Mouse (Mus musculus): Measurements from ENCODE around the gene Get4.

Get4 gene

GRCm38 (mm10) chr5:139252081-139252909 is at the start of gene Get4:
Get4 (plus strand) TSS chr5:139252324.
- peak; percentile 97 to 98 for DNase-seq

DNA sequence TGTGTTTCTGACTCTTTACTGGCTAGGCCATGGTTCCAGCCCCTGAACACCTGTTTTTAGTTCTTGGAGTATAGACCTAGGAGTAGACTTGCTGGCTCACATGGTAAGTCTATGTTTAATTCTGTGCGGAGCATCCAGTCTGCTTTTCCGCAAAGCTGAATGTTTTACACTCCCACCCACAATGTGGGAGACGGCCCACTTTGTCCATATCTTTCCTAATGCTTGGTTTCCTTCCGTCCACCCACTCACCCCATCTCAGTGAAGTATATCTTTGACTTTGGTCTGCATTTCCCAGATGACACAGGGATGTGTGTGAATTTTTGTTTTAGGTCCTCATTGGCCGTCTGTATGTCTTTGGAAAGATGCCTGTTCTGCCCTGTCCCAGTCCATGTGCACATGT is 48.8 kb upstream of the Get4 start:
- no peak for DNase-seq

GRCm38 (mm10) chr5:139206081-139206480 is 46.0 kb upstream of the Get4 start:
- DNase-seq, result no peak

GRCm38 (mm10) chr5:139206525-139206924 is 45.6 kb upstream of the Get4 start:
- no peak for DNase-seq

- DNase-seq, result no peak
Measured at GRCm38 (mm10) chr5:139208183-139208582, 43.9 kb upstream of the Get4 start.

DNA sequence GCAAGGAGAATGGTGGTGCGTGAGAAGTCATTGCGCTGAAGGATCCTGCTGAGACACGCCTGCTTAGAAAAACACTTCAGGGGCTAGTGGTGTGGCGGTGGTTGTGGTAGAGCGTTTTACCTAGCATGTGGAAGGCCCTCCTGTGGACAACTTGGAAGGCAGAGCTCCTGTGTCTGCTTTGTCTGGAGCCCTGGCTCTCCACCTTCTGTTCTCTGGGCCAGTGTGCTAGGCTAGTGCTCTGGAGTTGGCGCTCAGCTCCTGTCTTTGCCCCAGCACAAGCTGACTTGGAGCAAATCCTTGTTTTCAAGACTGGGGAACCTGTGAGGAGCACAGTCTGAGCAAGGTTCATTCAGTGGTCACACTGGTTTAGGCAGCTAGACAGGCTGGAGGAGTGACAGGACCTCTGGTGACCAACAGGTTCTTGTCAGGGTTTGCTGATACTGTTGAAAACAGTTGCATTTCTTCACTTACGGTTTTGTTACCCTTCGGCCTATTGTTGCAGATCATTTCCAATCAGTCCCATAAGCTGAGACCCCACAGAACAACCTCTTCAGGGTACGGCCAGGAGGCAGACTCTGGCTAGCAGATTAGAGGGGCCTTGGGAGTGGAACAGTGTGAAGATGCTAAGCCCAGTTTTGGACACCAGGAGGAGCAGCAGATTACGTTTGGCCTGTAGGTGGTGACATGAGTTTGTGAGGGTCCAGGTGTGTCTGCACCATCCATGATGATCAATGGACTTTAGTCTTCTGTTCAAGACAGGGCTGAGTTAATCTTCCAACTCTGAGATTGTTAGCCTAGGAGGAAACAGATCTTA is 43.0 kb upstream of the Get4 start:
- DNase-seq, result peak; percentile 53 to 55

DNA sequence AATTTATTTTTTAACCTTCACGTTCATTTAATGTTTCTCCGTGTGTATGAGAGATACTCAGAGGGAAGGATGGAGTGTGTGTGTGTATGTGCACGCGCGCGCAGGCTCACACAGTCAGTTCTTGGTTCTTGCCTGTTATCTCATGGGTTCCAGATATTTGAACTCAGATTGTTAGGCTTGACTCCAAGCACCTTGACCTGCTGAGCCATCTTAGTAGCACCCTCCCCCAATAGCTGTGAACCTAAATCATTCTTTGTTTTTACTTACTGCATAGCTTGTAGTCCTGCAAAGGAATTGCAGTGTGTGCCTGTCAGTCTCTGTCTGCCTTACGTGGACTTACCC is 42.5 kb upstream of the Get4 start:
- DNase-seq, result no peak

- DNase-seq, result no peak
Measured at GRCm38 (mm10) chr5:139211737-139212385, 40.3 kb upstream of the Get4 start.

DNA sequence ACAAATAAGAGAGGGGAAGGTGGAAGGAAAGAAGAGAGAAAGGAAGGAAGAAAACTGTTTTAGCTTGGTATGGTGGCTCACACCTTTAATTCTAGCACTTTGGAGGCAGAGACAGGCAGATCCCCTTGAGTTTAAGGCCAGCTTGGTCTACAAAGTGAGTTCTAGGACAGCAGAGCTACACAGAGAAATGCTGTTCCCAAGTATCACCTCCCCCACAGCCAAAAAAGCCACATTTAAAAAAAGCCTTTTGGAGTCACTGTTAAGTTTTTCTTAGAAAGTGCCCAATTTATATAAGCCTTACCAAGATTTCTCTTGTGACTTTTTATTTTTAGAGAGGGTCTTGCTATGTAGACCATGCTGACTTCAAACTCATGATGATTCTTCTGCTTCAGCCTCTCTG is 37.8 kb upstream of the Get4 start:
- no peak for DNase-seq

DNA sequence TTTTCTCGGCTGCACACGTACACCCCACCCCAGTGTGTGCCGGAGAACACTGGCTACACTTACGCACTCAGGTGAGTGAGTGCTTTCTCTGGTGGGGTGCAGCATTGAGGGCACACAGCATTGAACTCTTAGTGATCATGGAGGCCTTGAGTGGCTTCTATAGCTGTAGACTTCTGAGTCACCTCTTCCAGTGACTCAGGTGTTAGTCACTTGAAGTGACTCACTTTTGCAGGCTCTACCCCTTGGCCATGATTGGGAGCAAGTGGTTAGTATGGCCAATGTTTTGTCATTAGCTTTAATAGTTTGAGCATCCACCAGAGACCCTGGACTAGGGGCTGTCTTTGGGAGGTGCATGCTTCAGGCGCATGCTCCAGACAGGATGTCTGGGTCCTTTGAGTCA is 36.9 kb upstream of the Get4 start:
- DNase-seq, result no peak

- DNase-seq, result no peak
Measured at GRCm38 (mm10) chr5:139216121-139216520, 36.0 kb upstream of the Get4 start.

- DNase-seq, result no peak
Measured at GRCm38 (mm10) chr5:139216774-139217173, 35.4 kb upstream of the Get4 start.

- no peak for DNase-seq
Measured at GRCm38 (mm10) chr5:139220006-139220515, 32.1 kb upstream of the Get4 start.

- DNase-seq, result no peak
Measured at GRCm38 (mm10) chr5:139220610-139221009, 31.5 kb upstream of the Get4 start.

DNA sequence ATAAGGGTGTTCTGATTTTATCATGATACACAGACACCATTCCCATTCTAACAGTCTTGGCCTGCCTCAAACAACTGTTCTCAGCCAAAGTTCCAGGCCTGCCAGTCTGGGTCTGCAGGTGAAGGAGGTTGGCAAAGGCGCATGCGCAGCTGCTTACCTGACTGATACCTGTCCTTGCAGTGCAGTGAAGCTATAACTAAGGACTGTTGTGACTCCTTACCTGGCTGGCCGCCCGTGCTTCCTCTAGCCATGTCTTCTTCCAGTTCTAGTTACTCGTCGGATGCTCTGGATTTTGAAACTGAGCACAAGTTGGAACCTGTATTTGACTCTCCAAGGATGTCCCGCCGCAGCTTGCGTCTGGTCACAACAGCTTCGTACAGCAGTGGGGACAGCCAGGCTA is 28.8 kb upstream of the Get4 start:
- no peak for DNase-seq

GRCm38 (mm10) chr5:139227236-139227635 is 24.9 kb upstream of the Get4 start:
- DNase-seq, result no peak

- no peak for DNase-seq
Measured at GRCm38 (mm10) chr5:139227645-139228044, 24.5 kb upstream of the Get4 start.

- DNase-seq, result no peak
Measured at GRCm38 (mm10) chr5:139228318-139228717, 23.8 kb upstream of the Get4 start.

DNA sequence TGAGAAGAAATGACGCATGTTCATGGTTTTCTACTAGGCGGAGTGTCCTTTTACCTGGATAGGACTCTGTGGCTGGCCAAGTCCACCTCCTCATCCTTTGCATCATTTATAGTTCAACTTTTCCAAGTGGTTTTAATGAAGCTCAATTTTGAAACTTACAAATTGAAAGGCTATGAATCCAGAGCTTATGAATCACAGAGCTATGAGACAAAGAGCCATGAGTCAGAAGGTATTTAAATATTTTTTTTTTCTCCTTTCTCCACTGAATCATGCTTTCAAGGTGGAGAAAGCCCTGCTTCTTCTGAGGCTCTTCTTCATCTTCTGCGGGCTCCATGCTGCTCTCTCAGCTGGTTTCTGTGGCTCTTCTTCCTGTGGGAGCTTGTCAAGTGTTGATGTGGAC is 22.4 kb upstream of the Get4 start:
- no peak for DNase-seq

GRCm38 (mm10) chr5:139232083-139232482 is 20.0 kb upstream of the Get4 start:
- DNase-seq, result no peak

- no peak for DNase-seq
Measured at GRCm38 (mm10) chr5:139234423-139234822, 17.7 kb upstream of the Get4 start.

DNA sequence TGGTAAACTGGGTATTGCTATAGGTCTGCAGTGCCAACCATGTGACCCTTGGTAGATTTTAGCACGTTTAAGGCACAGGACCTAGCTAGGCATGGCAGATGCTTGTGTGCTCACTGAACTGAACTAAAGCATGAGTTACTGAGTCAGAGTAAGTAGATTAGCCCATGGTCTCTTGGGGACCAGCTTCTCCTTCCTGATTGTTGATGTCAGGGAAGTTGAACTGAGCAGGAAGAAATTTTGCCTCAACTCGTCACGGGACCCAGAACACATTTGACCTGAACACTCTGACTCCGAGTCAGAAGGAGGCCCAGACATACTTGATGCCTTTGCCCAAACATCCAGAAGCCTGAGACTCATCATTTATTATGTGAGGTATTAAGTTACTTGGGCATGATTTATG is 14.7 kb upstream of the Get4 start:
- DNase-seq, result no peak

DNA sequence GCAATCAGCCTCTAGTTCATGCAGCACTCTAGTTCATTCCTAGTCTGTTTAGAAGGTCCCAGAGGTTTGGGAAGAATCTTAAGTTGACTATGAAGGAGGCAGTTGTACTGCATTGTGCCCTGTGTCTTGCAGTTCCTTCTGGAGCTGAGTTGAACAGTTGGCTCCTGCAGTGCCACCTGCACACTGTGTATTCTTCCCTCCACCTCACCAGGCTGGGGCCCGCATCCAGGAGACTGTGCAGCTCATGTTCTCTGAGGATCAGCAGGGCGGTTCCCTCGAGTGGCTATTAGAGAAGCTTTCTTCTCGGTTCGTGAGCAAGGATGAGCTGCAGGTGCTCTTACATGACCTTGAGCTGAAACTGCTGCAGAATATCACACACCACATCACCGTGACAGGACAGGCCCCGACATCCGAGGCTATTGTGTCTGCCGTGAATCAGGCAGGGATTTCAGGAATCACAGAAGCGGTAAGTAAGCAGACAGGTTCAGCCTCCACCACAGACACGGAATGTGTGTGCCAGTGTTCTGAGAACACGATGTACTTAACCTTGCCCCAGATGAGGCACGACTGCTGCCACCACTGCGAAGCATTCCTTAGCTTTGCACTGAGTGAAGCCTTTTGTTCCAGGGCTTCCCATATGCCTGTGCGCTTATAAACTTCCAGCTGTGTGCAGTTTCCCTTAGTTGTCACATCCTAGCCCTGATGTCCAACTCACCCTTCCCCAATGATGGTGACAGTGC is 10.9 kb upstream of the Get4 start:
- no peak for DNase-seq
